Mouse (Mus musculus): ENCODE data around the gene Clcn7.

DNA sequence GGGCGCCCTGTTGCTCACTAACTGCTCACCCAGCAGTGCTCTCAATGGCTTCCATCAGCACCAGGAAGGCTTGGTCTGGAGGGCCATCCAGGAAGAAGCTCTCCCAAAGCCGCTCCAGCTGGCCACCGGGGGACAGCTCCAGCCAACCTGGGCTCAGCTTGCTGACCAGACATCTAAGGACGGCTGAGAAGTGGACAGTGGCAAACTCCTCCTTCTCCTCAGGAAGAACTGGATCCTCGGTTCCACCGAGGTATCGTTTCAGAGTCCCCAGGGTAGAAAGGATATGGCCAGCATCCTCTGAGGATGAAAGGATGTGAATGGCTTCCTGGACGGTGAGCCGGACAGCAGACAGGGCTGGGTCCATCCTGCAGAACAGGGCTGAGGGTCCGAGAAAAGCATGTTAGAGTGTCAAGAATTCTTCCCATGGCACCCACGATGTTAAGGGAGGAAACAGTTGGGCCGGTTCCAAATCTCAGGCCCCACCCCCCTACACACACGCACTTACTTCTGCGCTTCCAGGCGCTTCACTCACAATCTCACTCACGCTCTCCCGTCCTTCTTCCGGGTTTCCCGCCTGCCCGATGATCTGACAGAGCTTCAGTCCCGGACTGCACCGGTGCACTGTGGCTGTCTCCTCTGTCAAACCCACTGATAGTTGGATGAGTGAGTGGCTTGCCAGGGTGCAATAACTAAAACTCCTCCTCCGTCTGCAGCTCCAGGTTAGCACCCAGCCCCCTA is 18.1 kb upstream of the Clcn7 start:
- TF ChIP-seq HCFC1 (IDR thresholded peaks at IDR 0.05; ENCODE audit: borderline replicate concordance, insufficient read depth, low read length) (no peak), MAFK (IDR thresholded peaks at IDR 0.05; ENCODE audit: insufficient read depth, low read depth, low read length) (no peak), ZC3H11A (IDR thresholded peaks at IDR 0.05; ENCODE audit: borderline replicate concordance, low read depth, low read length) (no peak), ZNF384 (IDR thresholded peaks at IDR 0.05; ENCODE audit: low read depth, low read length) (no peak), CHD2 (IDR thresholded peaks at IDR 0.05; ENCODE audit: low read depth, low read length) (no peak)
